Mouse (Mus musculus) CH12.LX (cell line): Measurements from ENCODE around the gene Mkln1.

Experiments used
- CHD2 ChIP-seq: IDR thresholded peaks from 2 replicates; pipeline ENCODE4 v1.6.1; 2011; ENCODE audit warnings: low read length, improper control_type of control experiment
- CTCF ChIP-seq, 2 experiments: IDR thresholded peaks in 1 of 2; conservative IDR thresholded peaks in 1 of 2; 2 replicates each; pipeline ENCODE4 v1.5.1; 2011 to 2012; ENCODE audit warnings: low read depth in 2 of 2, low read length in 2 of 2, improper control_type of control experiment in 1 of 2, inconsistent platforms in 1 of 2, mild to moderate bottlenecking in 1 of 2, moderate library complexity in 1 of 2
- ELF1 ChIP-seq: IDR thresholded peaks from 2 replicates; pipeline ENCODE4 v1.6.1; 2014; ENCODE audit warnings: low read depth, mild to moderate bottlenecking, inconsistent platforms, low read length, improper control_type of control experiment
- EP300 ChIP-seq: IDR thresholded peaks from 2 replicates; pipeline ENCODE4 v1.6.1; 2011; ENCODE audit warnings: low read length, improper control_type of control experiment
- ETS1 ChIP-seq: conservative IDR thresholded peaks from 2 replicates; pipeline ENCODE4 v1.6.1; 2012; ENCODE audit warnings: low read depth, mild to moderate bottlenecking, inconsistent platforms, low read length, improper control_type of control experiment, moderate library complexity
- JUN ChIP-seq: IDR thresholded peaks from 2 replicates; pipeline ENCODE4 v1.6.1; 2011; ENCODE audit warnings: low read depth, mild to moderate bottlenecking, low read length, improper control_type of control experiment, moderate library complexity; ENCODE audit not compliant: insufficient read depth
- MAX ChIP-seq: IDR thresholded peaks from 2 replicates; pipeline ENCODE4 v1.6.1; 2011; ENCODE audit warnings: low read length, improper control_type of control experiment
- MXI1 ChIP-seq: IDR thresholded peaks from 2 replicates; pipeline ENCODE4 v1.6.1; 2011; ENCODE audit warnings: mild to moderate bottlenecking, low read depth, low read length, improper control_type of control experiment
- ZC3H11A ChIP-seq: IDR thresholded peaks from 2 replicates; pipeline ENCODE4 v1.6.1; 2012; ENCODE audit warnings: low read depth, mild to moderate bottlenecking, inconsistent platforms, low read length, improper control_type of control experiment
- ZMIZ1 ChIP-seq: IDR thresholded peaks from 2 replicates; pipeline ENCODE4 v1.6.1; 2012; ENCODE audit warnings: low read depth, mild to moderate bottlenecking, inconsistent platforms, low read length, improper control_type of control experiment

DNA sequence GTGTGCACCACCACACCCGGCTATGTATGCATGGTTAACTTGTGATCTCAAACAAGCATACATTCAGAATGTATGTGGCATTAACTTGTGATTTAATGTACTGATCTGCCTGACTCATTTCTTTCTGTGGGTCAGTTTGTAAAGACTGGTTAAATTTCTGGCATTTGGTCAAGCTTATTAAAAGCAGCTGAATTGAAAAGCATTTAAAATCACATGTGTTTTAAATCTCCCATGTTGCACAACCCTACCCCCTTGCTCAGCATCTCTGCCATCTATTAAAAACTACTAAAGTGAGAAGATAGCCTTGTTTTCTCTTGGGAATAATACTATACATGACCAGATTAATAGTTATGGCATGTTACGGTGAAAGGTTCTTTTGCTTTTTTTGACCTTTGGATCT lies 88.1 kb downstream of the Mkln1 start:
- TF ChIP-seq ZMIZ1 (no peak), CTCF (conservative IDR thresholded peaks at IDR 0.05 in 1 of 2, IDR thresholded peaks at IDR 0.05 in 1 of 2; ENCODE audit: low read depth in 2 of 2, low read length in 2 of 2) (no peak), ZC3H11A (no peak), JUN (no peak), MXI1 (no peak), EP300 (no peak), CHD2 (no peak), MAX (no peak), ETS1 (no peak), ELF1 (no peak)
